Mouse (Mus musculus) brain, embryonic 14.5 days (tissue): ENCODE data around the gene Acacb.

Source experiments
- CTCF ChIP-seq: fragments of 200-500 bp; IDR thresholded peaks from 2 replicates; pipeline ENCODE4 v1.5.1; 2012; ENCODE audit warnings: inconsistent platforms, mild to moderate bottlenecking, moderate library complexity, borderline replicate concordance; ENCODE audit not compliant: insufficient read depth, insufficient read length; ENCODE audit errors: extremely low read depth
- POLR2A ChIP-seq: fragments of 200-500 bp; IDR thresholded peaks from 2 replicates; pipeline ENCODE4 v1.6.1; 2012; ENCODE audit warnings: mild to moderate bottlenecking, inconsistent platforms, borderline replicate concordance; ENCODE audit not compliant: poor library complexity, insufficient read depth, insufficient read length, severe bottlenecking; ENCODE audit errors: extremely low read depth

DNA sequence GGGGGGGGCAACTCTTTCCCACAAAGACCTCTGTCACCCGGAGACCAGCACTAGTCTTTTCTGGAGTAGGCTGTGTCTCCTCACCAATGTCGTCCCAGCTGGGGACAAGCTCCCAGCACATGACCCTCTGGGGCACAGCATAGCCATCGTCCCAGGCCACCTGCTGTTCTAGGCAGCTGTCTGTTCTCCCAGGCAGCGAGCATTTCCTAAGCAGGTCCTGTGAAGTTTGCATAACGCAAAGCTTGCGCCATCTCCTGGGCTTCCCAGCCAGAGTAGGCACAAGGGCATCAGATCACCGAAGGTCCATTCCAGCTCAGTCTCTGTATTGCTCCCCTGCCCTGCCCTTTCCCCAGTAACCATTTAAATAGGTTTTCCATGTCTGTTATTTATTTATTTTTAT is 10.9 kb downstream of the Acacb start:
- no peak for TF ChIP-seq CTCF
- TF ChIP-seq POLR2A, result no peak
